Mouse (Mus musculus) olfactory bulb, adult 2 months (tissue): ENCODE results near the gene Ccdc148. TPM values are rescaled to one million over a fixed set of nuclear protein-coding genes. Genes with fewer than 3 reads are reported as not detected.

Experiments
- H3K27ac ChIP-seq: fragments of 200-500 bp; 2 replicates; pipeline ENCODE4 v1.5.1; 2012; ENCODE audit warnings: low read depth, low read length; ENCODE audit not compliant: insufficient read depth
- H3K4me1 ChIP-seq: fragments of 200-500 bp; 2 replicates; pipeline ENCODE4 v1.6.1; 2012; ENCODE audit warnings: low read length; ENCODE audit not compliant: control insufficient read depth, insufficient read depth
- H3K4me3 ChIP-seq: fragments of 200-500 bp; 2 replicates; pipeline ENCODE4 v1.5.1; 2012; ENCODE audit warnings: mild to moderate bottlenecking, low read depth, low read length, moderate library complexity; ENCODE audit not compliant: insufficient read depth
- CTCF ChIP-seq: fragments of 200-500 bp; IDR thresholded peaks from 2 replicates; pipeline ENCODE4 v1.5.1; 2012; ENCODE audit warnings: low read depth, mild to moderate bottlenecking, low read length, moderate library complexity; ENCODE audit not compliant: insufficient read depth
- POLR2A ChIP-seq: fragments of 200-500 bp; IDR thresholded peaks from 2 replicates; pipeline ENCODE4 v1.6.1; 2012; ENCODE audit warnings: mild to moderate bottlenecking, low read depth, low read length, moderate library complexity; ENCODE audit not compliant: insufficient read depth
- WGBS: fragments of 180-500 bp; shearing (Covaris S2); methylation state at CpG from one replicate; pipeline ENCODE4 v1.1.7; 2018; 5-methylcytosine and 5-hydroxymethylcytosine counted together
- polyA plus RNA-seq: library from polyadenylated mRNA; stranded (reverse); fragments of >200 nt; gene quantifications from 2 replicates; pipeline ENCODE4 v1.2.4, GENCODE M21; 2012; ENCODE audit warnings: low replicate concordance; ENCODE audit not compliant: missing spikeins, insufficient read depth, insufficient read length

Gene Ccdc148
- polyA plus RNA-seq, 1 experiment = not detected

DNA sequence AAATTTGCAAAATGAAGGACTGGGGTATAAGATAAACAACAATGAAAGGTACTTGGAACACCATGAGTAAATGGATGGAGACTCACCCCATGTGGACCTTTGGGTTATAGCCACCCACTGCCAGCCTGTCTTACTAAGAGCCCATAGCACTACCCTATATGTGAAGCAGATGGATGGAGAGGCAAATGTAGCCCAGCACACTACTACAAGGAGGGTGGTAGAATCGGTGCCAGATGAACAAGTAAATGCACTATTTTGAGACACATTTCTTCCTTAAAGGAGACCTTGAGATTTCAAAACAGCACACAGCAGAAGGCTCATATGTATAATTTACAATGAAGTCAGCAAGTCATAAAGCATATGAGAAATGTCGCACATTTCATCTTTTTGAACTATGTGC is 234.9 kb downstream of the Ccdc148 start:
- WGBS = 91% methylated on average over 2 of the region's 2 CpGs
- H3K4me1 ChIP-seq = no peaks in the 10 kb centered on the region

DNA sequence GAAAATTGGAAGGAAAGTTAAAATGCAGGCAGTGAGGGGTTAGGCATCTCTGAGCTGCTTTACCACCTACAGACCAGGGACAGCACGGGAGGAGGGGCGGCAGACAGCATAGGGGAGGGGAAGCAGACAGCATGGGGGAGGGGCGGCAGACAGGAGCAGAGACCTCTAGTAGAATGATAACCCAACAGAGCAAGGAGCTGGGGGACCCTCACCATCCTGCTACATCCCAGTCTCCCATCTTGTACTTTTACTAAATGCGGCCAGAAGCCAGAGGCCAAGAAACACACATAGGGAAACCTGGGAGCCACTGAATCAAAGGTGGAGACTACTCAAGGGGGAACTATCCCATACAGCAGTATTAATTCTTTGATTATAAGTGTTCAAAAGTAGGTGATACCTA is 242.1 kb downstream of the Ccdc148 start:
- TF ChIP-seq POLR2A (no peak), CTCF (no peak)
- WGBS = 73% methylated on average over 4 of the region's 4 CpGs
- no peak overlapping the region for H3K4me3 ChIP-seq
- no peaks in the 10 kb centered on the region for H3K4me1 ChIP-seq
- no peak overlapping the region for H3K27ac ChIP-seq

More for the DNA sequence above, 234.9 kb downstream of the Ccdc148 start:
- no peak overlapping the region for H3K4me3 ChIP-seq
- H3K27ac ChIP-seq = no peak overlapping the region
- TF ChIP-seq POLR2A (no peak), CTCF (no peak)

DNA sequence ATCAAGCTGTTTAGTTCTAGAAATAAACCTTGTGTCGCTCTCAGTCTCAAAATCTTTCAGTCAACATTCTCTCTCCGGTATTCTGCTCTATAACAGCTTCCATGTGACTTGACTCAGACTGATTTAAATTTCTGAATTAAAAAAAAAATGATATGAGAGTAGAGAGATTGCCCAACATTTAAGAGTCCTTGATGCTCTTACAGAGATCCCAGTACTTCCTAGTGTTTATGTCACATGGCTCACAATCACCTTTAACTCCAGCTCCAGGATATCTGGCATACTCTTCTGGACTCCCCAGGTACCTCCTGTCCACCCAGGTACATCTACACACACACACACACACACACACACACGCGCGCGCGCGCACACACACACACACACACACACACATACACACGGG is 248.1 kb downstream of the Ccdc148 start:
- 95% methylated on average over 9 of the region's 9 CpGs for WGBS
- Histone ChIP-seq H3K4me3 (no peak overlapping the region), H3K4me1 (no peaks in the 10 kb centered on the region), H3K27ac (no peak overlapping the region)
- TF ChIP-seq CTCF (no peak), POLR2A (no peak)

DNA sequence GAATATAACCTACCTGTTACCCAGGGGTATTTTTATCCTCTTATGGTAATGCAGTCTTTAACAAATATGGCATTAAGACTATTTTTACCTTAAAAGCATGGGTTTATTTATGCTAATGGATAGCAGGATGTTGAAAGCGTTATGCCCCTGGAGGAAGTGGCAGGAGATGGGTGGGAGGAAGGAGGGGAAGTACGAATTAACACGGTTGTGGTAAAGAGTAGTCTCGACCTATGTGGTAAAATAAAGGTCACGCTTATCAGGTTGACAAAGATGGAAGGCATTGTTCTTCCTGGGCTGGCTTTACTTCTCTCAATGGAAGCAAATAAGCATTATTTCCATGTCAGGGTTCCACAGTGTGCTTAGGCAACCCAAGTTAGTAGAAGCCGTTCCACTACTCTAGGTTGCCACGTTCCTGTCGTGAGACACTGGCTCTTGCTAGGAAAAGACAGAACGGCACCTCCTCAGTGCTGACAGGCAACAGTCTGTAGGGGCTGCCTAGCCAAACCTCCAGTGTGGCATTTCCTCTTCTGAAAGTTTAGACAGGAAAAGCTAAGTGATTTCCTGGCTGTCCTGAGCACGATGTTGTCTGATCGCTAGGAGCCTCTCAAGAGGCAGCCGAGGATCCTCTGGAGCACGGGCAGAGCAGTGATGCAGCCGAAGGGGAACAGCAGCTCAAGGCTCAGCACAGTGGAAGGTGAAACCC is 253.5 kb downstream of the Ccdc148 start:
- WGBS = 68% methylated on average over 14 of the region's 14 CpGs
- no peak for TF ChIP-seq CTCF
- Histone ChIP-seq H3K4me1 (peaks cover 3% of the 10 kb centered on the region; the same call in 1 of the 2 replicates), H3K4me3 (no peak overlapping the region), H3K27ac (no peak overlapping the region)

DNA sequence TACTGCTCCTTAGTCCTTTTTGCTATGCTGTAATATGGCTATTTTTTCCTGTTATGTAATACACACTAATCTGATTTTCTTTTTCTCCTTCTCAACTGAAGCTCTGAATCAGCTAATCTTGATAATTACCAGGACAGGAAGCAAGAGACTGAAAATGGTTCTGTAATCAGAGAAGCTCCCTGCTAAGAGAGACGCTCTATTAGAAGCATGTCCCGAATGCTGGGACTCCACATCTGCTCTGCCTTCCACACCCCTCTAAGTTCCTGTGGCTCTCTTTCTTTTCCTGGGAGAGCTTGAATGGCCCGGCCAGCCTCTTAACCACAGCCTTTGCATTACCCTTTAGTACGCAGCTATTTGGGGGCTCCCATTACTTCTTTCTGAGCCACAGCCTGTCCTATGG is 255.4 kb downstream of the Ccdc148 start:
- 33% methylated on average over 4 of the region's 4 CpGs for WGBS
- Histone ChIP-seq H3K4me3 (no peak overlapping the region), H3K27ac (peak overlapping the region; percentile 20; the same call in 1 of the 2 replicates), H3K4me1 (peaks cover 3% of the 10 kb centered on the region; the same call in 1 of the 2 replicates)
- TF ChIP-seq CTCF (no peak), POLR2A (no peak)

DNA sequence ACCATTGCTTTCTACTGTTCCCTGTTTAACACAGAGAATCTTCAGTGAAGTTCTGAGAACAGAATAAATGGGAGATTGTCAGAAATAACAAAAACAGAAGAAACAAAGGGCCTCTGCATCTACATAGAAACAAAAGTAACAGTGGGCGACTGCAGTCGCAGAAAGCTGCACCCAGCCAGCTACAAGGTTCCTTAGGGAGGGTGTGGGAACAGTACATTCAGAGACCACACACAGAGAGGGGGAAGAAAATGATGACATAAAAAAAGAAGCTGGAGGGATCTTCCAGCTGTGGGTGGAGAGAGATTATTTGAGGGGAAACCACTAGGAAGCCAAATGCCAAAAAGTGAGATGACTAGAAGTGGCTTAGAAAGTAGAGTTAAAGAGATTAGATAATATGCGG is 280.6 kb downstream of the Ccdc148 start:
- Histone ChIP-seq H3K4me1 (no peaks in the 10 kb centered on the region), H3K4me3 (no peak overlapping the region), H3K27ac (no peak overlapping the region)
- WGBS = 35% methylated on average over 3 of the region's 3 CpGs
- TF ChIP-seq CTCF = no peak
- no peak for TF ChIP-seq POLR2A

DNA sequence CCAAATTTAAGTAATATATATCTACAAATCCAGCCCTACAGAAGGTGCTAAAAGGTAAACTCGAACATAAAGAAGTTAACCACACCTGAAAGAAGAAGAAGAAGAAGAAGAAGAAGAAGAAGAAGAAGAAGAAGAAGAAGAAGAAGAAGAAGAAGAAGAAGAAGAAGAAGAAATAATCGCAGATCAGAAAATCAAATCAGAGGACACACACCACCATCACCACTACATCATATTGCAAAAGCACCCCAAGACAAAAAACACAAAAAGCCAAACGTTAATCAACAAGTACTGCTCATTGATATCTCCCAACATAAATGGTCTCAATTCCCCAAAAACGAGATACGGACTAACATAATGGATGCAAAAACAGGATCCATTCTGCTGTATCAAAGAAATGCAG is 301.3 kb downstream of the Ccdc148 start, which contains the start of gene Gm11099:
Gm11099 (plus strand) TSS at position 301 of the 400 bp plus-strand sequence.
- H3K27ac ChIP-seq = no peak within 1 kb of the TSS
- 94% methylated on average over 5 of the region's 5 CpGs for WGBS
- H3K4me3 ChIP-seq = no peak within 1 kb of the TSS
- no peaks in the 10 kb centered on the region for H3K4me1 ChIP-seq
- TF ChIP-seq POLR2A (no peak), CTCF (no peak)

DNA sequence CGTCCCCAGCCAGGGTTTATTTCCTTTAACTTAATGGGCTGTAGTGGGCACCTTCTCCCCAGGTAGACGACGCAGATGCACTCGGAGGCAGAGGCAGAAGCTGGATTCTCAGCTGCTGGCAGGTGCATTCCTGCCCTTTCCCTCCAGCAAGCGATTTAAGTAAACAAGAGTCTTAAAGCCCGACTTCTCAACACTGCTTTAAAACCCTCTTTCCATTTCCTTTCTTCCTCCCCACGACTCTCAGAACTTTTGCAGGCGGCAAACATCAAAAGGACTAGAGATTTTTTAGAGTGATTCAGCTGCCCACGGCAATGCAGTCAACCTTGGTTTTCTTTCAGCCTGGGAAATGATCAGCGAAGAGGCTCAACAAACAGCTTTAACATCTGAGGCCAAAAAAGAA is 316.0 kb downstream of the Ccdc148 start:
- TF ChIP-seq POLR2A = no peak
- H3K4me1 ChIP-seq = no peaks in the 10 kb centered on the region; the same call in 1 of the 2 replicates
- H3K27ac ChIP-seq = no peak overlapping the region
- 57% methylated on average over 10 of the region's 10 CpGs for WGBS
- no peak overlapping the region for H3K4me3 ChIP-seq

DNA sequence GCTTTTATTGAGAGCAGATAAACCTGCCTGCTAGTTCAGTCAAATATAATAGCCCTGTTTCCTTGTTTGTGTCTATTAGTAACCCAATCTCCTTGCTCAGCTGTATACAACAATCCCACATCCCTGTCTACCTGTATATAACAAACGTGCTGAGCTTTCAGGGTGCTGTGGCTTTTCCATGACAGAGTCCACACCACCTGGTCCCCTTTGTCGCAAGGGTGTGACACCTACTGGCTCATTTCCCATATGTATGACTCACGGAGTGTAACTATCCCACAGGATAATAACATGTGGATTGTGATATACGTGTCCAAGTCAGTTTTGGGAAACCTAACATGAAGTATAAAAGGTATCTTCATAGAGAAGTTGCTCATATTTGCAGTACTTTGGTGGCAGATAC is 318.0 kb downstream of the Ccdc148 start:
- WGBS = 89% methylated on average over 4 of the region's 4 CpGs
- TF ChIP-seq CTCF = no peak
- no peak for TF ChIP-seq POLR2A
- Histone ChIP-seq H3K27ac (no peak overlapping the region), H3K4me1 (no peaks in the 10 kb centered on the region; the same call in 1 of the 2 replicates), H3K4me3 (no peak overlapping the region)
